Mouse (Mus musculus) right cerebral cortex, adult 18-20 months (tissue): ENCODE data around the gene Hs6st1.
A peak's percentile ranks its signal among the peaks of the same experiment; 100 is the strongest.

Source experiments
- DNase-seq: peaks from one replicate; pipeline ENCODE4 v3.0.0; 2022; ENCODE audit warnings: mixed read lengths

Gene Hs6st1

DNA sequence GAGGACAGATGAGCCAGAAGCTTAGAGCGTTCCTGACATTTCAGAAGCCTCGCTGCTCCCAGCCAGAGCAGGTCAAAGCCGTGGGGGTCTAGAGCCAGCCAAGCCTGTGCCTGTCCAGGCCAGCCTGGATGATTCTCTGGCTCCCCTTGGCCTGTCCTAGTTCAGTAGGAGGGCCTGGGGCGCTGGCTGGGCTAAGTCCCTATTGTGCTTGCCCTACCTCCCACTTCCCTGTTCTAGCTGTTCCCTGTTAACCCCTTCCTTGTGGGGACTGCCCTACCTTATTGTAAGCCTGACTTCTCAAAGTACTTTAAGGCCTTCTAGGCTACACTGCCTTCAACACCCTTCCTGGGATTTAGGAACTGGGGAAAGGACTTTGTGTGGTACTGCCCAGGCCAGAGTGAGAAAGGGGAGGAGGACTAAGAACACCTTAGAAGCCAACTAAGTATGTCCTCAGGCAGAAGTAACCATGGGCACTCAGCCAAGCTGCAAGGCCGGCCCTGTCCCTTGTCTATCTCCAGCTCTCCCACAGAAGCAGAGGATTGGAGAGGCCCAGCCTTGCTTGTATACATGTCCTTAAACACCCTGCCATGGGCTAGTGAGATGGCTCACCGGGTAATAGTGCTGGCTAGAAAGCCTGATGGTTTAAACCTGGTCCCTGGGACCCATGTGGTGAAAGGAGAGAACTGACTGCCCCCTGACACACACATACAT, 22.0 kb downstream of the Hs6st1 start:
- no peak for DNase-seq

GRCm38 (mm10) chr1:36090722-36091110, 22.5 kb downstream of the Hs6st1 start:
- DNase-seq = no peak

GRCm38 (mm10) chr1:36091246-36091645, 23.0 kb downstream of the Hs6st1 start:
- no peak for DNase-seq

GRCm38 (mm10) chr1:36093741-36094140, 25.5 kb downstream of the Hs6st1 start:
- no peak for DNase-seq

DNA sequence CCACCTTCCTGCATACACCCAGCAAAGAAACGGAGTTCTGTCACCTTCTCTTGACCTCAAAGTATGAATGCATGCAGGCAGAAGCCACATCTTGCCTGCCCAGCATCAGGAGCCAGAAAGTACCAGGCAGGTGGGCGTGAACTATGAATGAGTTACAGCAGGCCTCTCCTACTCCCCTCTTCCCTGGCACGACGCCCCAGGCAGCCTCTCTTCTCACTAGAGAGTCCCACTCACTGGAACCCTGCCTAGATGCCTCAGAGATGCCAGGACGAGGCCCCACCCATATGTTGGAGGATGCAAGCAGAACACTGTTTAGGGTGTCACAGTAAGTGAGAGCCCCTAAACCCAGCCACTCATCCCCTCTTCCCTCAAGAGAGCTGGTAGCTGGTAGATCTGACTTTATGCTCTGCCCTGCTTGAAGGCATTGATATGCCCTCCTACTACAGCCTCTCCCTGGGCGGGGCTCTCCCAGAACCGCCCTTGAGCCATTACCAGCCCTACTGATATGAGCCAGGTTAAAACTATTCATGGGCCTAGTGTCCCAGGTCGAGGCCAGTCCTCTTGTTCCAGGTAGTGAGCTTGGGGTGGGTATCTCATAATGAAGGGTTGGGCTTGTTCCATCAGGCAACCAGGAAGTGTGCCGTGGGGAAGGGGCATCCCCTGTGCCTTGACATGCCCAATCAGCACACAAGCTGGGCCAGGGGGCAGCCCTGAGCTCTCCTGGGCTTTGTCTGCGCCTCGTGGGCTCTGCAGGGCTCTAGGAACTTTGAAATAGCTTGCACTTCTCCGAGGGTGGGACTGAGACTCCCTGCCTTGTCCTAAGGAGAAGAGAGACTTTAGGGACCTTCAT, 27.4 kb downstream of the Hs6st1 start:
- peak; percentile 96 for DNase-seq

DNA sequence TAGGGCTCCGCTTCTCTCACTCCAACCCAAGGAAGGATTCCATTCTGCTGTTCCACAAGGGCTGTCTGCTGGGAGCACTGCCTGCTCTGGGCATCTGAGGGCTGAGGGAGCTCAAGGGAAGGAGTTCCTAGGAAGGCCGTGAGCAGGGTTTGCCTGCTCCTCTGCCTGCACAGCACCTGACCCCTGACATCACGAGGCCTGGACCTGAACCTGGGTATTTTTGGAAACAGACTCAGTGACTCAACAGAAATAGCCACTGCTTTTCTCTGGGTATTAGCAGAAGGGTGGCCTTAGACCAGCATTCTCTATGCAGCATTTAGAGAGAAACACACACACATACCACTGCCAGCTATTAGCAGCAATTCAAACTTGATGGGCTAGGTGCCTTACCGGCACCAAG, 30.2 kb downstream of the Hs6st1 start:
- DNase-seq = no peak

DNA sequence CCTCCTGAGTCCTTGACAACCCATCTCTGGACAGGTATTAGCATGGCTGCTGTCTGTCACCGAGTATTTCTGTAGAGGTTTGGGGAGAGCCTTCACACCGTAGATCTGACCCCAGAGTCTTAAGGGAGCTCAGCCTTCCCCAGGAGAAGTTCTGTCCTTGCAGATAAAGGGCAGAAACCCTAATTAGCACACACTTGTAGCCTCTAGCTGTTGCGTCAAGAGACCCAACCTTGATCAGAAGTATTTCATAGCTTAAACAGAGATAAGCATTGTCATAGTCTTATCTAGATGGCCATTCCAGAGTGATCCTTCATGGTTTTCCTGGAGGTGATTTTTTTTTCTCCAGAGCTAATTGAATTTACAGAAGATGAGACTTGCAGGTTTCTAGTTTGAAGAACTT, 32.2 kb downstream of the Hs6st1 start:
- no peak for DNase-seq

- DNase-seq = no peak
Observed at GRCm38 (mm10) chr1:36105917-36106706, 37.9 kb downstream of the Hs6st1 start.

DNA sequence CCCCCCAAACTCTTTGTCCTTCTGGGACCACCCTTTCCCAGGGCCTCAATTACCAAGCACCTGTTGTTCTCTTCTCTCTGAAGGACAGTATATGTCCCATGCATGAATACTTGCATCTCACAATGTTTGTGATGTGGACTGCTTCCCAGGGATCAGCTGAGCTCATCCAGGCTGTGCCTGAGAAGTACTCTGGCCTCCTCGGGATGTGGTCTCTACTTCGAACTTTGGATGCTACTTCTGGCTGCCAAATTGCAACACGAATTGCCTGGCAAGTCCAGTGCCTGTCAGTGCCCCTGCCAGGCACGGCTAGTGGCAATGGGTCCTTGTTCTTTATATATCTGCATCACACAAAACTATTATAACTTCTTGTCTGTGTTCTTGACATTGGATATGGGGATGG, 41.8 kb downstream of the Hs6st1 start:
- DNase-seq = no peak

- no peak for DNase-seq
Observed at GRCm38 (mm10) chr1:36112665-36113064, 44.5 kb downstream of the Hs6st1 start.

- DNase-seq = no peak
Observed at GRCm38 (mm10) chr1:36113670-36114069, 45.5 kb downstream of the Hs6st1 start.

DNA sequence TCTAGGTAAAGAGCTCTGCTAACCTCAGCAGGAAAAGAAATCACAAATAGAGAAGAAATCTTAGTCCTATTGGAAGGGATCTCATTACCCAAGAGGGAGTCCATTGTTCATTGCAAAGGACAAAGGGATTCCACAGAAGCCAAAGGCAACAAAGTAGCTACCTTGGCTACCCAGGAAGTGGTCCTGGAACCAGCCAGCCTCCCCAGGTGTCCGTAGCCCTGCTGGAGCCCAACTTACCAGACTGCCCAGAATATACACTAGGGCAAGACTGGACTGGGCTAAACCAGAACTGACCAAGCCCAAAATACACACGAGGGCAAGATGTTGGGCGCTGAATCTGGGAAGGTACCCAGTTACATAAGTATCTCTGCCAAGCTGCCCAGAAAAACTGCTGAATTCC, 46.6 kb downstream of the Hs6st1 start:
- no peak for DNase-seq

- DNase-seq = no peak
Observed at GRCm38 (mm10) chr1:36116488-36116887, 48.3 kb downstream of the Hs6st1 start.

- DNase-seq = no peak
Observed at GRCm38 (mm10) chr1:36118061-36118685, 50.0 kb downstream of the Hs6st1 start.

DNA sequence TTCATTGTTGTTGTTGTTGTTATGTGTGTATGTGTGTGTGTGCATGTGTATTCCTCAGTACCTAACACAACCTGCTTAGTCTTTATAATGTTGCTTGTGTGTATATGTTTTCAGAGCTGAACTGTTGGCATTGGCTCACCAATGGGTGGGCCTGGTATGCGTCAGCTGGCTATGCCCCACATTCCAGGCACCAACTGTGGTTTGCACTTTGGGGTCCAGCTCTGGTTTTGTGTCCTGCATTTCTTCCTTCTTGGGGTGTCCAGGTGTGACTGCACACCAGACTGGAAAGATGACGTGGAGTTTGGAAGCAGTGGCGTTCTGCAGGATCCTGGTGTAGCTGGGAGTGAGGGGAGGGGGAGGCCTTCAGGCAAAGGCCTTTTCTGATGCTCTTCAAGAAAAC, 50.8 kb downstream of the Hs6st1 start:
- no peak for DNase-seq

GRCm38 (mm10) chr1:36119426-36119825, 51.2 kb downstream of the Hs6st1 start:
- no peak for DNase-seq

DNA sequence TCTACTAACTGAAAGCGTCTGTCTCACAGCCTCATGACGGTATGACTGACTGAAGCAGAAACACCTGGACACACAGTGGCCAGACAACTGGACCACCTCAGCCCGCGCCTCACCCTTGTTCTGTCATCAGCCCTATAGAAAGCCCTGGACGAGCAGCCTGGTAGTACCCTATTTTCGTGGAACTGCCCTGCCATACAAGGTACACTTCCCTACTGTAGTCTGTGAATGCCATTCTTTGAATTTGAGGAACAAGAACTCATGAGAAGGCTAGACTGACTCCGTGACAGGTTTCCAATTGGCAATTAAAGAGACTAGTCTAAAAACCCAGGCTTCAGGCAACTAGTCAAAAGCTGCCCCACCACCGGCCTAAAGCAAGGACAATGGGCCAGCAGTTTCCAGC, 53.0 kb downstream of the Hs6st1 start:
- no peak for DNase-seq

DNA sequence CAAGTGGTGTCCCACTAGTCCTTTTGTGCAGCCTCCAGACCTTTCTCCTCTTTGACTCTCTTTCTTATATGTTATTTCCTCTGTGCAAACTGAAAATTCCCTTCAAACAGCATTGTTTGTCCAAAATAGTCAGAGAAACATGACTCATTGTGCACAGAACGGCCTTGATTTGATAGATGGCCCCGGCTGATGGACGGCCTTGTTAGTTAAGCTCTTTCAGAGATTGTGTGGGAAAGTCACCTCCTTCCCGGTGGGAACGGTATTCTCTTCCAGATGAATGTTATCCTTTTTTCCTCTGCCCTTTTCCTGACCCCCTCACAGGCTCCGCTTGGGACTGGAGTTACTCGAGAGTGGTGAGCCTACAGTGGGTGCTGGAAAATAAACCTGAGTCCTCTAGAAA, 56.9 kb downstream of the Hs6st1 start:
- DNase-seq = no peak

DNA sequence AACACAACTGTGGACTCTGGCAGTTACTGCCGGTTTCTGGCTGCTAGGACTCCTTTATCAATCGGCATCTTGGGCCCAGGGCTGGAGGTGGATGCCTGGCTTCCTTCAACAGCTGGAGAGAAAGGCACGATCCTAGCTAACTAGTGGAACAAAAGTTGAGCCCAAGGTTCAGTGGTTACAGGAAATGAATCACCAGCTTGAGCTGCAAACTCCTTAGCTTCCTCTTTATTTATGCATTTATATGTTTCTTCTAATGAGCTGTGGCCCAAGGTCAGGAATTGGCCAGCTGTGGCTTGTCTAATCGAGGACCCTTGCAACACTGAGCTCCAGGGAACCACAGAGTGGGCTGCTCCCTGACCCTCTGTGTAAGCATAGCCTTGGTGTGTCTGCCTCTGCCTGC, 60.9 kb downstream of the Hs6st1 start:
- DNase-seq = no peak

GRCm38 (mm10) chr1:36129881-36130280, 61.7 kb downstream of the Hs6st1 start:
- DNase-seq = no peak

DNA sequence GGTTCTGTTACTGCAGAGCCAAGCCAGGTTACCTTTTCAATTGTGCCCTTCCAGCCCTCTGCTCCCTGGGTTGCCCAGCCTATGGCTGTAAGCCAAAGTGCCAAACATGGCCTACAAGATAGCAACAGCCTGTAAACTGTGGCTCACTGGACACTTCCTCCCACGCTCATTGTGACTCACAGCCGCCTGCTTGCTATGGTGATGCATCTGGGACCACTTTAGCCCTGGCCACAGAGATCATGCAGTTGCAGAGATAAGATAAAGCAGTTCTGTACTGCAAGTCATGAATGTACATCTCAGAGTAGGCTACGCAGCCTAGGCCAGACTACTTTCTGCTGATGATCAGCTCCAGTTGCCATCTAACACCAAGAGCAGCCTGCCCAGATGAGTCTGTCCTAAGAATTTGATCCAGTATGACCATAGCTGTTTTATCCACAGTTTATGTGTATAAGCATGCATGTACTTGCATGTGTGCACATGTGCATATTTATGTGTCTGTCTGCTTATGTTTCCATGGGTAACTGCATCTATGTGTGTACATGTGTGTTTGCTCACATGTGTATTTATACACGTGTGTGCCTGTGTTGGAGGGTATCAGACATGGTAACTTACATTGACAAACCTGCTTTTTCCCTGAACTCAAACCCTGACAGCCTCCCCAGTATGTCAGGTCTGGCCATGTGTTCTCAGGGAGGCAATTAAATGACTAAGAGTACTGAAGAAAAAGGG, 62.3 kb downstream of the Hs6st1 start:
- no peak for DNase-seq

GRCm38 (mm10) chr1:36131154-36131553, 63.0 kb downstream of the Hs6st1 start:
- DNase-seq = no peak
